Mouse (Mus musculus) ovary, adult 18-20 months (tissue): ENCODE measurements around the gene Prkar1a.
"Not testable (repeated sequence)": the region's sequence is repeated elsewhere in the genome, so short reads cannot be mapped to it uniquely, and the experiment has no call there.

ENCODE experiments used
- DNase-seq: peaks from one replicate; pipeline ENCODE4 v3.0.0; 2022; ENCODE audit warnings: low spot score, mixed read lengths

Prkar1a gene

GRCm38 (mm10) chr11:109641498-109642222 lies 7.5 kb upstream of the Prkar1a start:
- DNase-seq: peak; percentile 82

DNA sequence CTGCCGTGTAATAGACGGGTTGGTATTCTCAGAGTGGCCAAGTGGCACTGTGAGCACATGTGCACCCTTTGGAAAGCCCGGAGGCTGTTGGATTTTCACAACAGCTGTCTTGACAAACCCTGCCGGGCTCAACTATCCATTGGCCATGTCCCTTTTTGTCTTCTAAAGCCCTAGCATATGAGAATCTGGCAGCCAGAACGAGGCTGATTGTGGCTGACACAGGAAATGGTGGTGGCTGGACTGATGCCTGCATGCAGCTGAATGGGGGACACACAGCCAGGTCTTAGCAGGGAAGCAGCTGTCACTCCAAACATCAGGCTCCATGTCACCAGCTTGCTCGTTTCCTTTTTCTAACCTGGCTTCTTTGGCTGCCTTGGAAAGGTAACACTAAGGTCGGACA lies 695 bp upstream of the Prkar1a start:
- no peak for DNase-seq

DNA sequence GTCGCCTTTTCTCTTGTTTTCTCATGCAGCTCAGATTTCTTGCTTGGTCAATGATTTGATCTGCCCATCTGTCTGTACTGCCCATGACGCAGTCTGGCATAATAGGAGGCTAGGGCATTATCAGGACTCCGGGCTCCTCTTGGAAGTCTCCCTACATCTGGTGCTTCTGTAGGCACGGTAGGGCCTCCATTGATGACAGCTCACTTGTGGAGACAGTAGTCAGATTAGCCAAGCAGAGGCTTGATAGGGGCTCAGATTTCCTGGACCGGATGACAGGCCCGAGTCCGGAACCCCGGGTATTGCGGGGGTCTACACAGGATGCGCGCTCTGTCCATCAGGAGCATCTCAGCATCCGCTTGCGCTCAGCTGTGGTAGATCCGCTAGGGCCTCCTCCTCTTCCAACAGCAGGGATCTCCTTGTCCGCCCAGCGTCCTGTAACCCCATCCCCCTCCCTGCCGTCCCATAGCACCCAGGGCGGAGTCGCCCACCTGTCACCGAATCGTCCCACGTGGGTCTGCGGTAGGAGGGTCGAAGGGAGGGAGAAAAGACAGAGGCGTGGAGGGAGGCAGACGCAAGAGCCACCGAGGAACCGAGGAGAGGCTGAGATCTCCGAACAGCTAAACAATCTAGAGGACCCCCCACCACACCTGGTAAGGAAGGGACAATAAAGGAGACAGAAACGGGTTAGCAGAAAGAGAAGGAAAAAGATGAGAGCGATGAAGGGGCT lies 933 bp downstream of the Prkar1a start:
- DNase-seq: peak; percentile 72

- peak; percentile 87 for DNase-seq
Measured at GRCm38 (mm10) chr11:109650788-109651565, 1.8 kb downstream of the Prkar1a start.

- DNase-seq: no peak
Measured at GRCm38 (mm10) chr11:109651566-109652024, 2.4 kb downstream of the Prkar1a start.

GRCm38 (mm10) chr11:109652505-109652904 lies 3.3 kb downstream of the Prkar1a start:
- no peak for DNase-seq

DNA sequence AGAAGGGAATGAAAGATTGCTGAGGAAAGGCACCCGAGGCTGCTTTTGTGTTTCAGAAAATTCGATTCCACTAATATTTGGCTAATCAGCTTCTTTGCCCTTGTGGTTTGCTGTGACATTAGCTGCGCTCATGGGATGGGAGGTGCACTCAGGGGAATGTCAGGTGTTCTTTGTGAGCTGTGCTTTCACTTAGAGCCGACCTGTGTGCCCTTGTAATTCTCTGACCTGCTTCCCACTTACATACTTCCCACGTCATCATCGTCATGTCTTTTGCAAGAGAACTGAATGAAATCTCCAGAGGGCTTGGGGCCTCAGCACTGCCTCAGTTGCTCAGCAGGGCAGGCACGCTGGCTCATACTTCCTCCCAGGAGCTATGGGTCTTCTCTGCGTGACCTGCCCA lies 4.0 kb downstream of the Prkar1a start:
- DNase-seq: no peak

DNA sequence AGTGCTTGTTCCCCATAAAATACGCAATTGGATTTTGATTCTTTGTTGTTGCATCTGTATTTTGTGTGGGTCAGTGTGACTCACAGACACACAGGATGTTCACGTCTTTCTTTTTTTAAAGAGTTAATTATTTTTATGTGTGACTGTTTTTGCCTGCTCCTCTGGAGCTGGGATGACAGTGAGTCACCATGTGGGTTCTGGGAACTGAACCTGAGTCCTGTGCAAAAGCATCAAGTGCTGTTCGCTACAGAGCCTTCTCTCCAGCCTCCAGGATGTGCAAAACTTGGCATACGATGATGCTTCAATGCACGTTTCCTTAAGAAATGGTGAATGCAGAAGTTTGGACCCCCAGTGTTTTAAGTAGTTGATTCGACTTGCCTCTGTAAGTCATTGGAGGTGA lies 5.4 kb downstream of the Prkar1a start:
- DNase-seq: no peak

GRCm38 (mm10) chr11:109656232-109656631 lies 7.0 kb downstream of the Prkar1a start:
- no peak for DNase-seq

- not testable (repeated sequence) for DNase-seq
Measured at GRCm38 (mm10) chr11:109660526-109660925, 11.3 kb downstream of the Prkar1a start.

- no peak for DNase-seq
Measured at GRCm38 (mm10) chr11:109664293-109664692, 15.1 kb downstream of the Prkar1a start.

DNA sequence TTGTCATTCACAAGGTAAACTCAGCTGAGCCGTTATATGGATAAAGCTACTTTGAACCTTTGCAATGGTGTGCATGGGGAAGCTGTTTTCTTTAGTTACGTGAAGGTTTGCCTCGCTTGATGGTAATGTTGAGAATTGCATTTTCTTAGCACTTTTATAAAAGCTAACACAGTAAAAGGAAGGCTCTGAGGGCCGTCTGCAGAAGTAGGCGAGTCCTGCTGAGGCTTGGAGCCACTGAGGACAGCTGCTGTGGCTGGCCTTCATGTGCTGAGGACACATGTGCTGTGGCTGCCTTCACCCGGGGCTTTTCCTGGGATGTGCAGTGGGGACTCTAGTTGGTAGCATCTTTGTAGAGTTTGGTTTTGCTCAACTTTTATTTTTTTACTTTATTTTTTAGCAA lies 16.2 kb downstream of the Prkar1a start:
- no peak for DNase-seq

GRCm38 (mm10) chr11:109666411-109666810 lies 17.2 kb downstream of the Prkar1a start:
- DNase-seq: no peak

DNA sequence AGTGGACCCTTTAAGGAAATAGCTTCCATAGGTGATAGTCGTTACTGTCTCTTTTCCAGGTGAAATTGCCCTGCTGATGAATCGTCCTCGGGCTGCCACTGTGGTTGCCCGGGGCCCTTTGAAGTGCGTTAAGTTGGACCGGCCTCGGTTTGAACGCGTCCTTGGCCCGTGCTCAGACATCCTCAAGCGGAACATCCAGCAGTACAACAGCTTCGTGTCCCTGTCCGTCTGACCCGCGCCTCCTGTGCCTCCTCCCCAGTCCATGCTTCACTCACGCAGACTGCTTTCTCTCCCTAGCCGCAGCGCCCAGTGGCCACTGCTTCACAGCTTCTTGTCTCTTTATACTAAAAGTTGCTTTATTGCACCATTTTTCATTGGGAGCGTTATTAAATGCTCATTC lies 18.2 kb downstream of the Prkar1a start:
- DNase-seq: peak; percentile 46

DNA sequence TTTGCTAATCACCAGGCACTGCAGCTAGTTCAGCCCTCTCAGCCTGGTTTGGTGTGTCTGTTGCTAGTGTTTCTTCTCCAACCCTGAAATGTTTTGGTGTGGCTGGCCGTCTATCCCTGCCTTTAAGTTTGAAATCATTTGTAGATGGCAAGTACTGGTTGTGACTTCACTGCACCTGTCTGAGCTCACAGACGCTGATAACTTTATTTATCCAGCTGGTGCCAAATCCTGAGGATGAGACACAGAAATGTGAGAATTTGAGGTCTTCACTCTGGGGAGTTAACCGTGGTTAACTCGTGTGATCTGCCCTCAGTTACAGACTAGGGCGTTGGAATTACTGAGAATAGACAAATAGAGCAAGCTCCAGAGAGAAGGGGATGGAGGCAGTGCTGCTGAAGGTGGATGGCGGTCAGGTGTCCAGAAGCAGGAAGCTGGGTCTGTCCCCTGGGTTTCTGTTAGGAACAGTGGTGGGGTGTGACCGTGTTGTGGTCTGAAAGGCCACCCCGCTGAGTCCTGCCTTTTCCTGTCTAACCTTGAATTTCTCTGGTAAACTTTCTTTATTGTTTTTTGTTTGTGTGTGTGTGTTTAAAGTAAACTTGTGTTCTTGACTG lies 19.0 kb downstream of the Prkar1a start:
- DNase-seq: no peak

DNA sequence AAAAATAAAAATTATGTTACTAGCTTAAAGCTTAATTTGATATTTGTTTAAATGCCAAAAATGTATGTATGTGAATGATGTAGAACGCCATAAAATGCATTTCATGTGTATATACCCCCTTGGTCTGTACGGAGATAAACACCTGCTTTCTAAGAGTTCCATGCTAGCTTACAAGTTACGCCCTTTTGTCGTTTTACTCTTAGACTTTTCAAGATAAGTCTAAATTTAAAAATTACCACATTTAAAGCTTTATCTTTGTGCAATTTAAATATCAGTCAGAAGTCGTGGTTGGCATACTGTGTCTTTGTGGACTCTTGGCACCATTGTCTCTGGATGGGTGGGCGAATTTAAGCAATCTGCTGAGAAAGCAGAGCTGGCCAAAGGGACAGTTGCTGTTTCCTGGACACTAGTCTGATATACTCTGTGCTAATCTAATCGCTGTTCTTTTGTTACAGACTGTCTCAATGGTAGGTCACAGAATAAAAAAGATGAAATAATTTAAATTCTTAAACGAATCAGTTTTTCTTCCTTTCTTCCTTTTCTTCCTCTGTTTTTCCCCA lies 20.0 kb downstream of the Prkar1a start:
- DNase-seq: no peak

GRCm38 (mm10) chr11:109670026-109670916 lies 21.1 kb downstream of the Prkar1a start:
- DNase-seq: no peak

GRCm38 (mm10) chr11:109671136-109672020 lies 22.2 kb downstream of the Prkar1a start:
- no peak for DNase-seq

DNA sequence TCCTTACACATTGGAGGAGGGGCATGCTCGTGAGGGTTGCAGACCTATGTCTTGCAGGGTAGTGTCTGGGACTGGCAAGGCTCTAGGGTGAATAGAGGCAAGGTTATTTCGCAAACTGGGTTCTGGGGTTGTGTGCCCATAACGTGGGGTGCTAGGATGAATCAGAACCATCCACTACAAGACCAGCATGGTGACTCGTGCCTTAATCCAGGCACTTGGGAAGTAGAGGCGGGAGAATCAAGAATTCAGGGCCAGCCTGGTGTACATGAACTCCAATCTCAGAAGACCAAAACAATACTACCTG lies 22.8 kb downstream of the Prkar1a start:
- no peak for DNase-seq

GRCm38 (mm10) chr11:109672396-109672795 lies 23.2 kb downstream of the Prkar1a start:
- no peak for DNase-seq
